Mouse (Mus musculus): Measurements from ENCODE around the gene Tspan11. TPM values are rescaled to one million over a fixed set of nuclear protein-coding genes. Genes with fewer than 3 reads are reported as not detected.

Gene Tspan11
- total and polyA plus RNA-seq, 3 experiments, result not detected

DNA sequence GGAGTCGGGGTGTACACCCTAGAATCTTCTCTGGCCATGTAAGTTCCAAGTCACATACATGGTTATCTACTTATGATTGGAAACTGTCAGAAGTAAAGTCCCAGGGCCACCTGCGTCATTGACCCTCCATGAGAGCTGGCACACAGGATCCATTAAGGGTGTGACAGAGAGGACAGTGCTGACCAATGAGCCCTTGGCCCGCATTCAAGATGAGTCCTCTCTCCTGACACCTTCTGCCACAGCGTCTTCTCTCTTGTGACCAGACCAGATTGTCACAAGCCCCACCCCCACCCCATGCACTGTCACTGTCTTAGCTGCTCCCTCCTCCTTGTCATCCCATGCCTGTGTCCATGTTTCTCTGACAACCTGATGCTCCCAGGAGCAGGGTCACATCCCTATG, 115.3 kb downstream of the Tspan11 start:
- Histone ChIP-seq H3K27me3 (replicated peaks) (peaks cover 99% of the 10 kb centered on the region), H3K4me3 (replicated peaks in 1 of 3; ENCODE audit: low read depth in 2 of 3, low read length in 2 of 3, poor library complexity in 1 of 3) (no peak overlapping the region), H3K4me1 (ENCODE audit: control insufficient read depth in 1 of 2, insufficient read depth in 2 of 2) (no peaks in the 10 kb centered on the region), H3K27ac (ENCODE audit: insufficient read depth, low read depth) (no peak overlapping the region), H3K4me2 (ENCODE audit: insufficient read depth, low read depth, poor library complexity, severe bottlenecking) (no peak overlapping the region), H3K79me2 (replicated peaks; ENCODE audit: control insufficient read depth, extremely low read depth, insufficient read depth, poor library complexity, severe bottlenecking) (no peaks in the 10 kb centered on the region), H3K9ac (ENCODE audit: insufficient read depth, low read depth) (no peak overlapping the region), H3K36me3 (replicated peaks in 1 of 2; ENCODE audit: control insufficient read depth in 1 of 2, insufficient read depth in 1 of 2, low read length in 1 of 2) (no peaks in the 10 kb centered on the region), H3K9me3 (replicated peaks; ENCODE audit: low read length) (no peaks in the 10 kb centered on the region)
- dilution Hi-C loops (cut with MboI; ENCODE audit: extremely low pct_ligation_motif_present, extremely low pct_unique_long_range_greater_than_20kb, low sequenced_read_pairs) (no loop called here), in situ Hi-C loops (cut with MboI; ENCODE audit: low pct_ligation_motif_present, low pct_unique_long_range_greater_than_20kb, low sequenced_read_pairs) (no loop called here)
- no peak for DNase-seq (ENCODE audit: extremely low read depth)
- no peak for TF ChIP-seq POLR2AphosphoS2 (IDR thresholded peaks at IDR 0.05; ENCODE audit: low read depth, low read length)
- TF ChIP-seq EP300 (IDR thresholded peaks at IDR 0.05; ENCODE audit: low read length), result no peak
- TF ChIP-seq RCOR1 (conservative IDR thresholded peaks at IDR 0.05; ENCODE audit: low read depth, low read length), result no peak
- no peak for TF ChIP-seq JUN (IDR thresholded peaks at IDR 0.05; ENCODE audit: insufficient read depth, low read depth, low read length)
- TF ChIP-seq TBP (conservative IDR thresholded peaks at IDR 0.05; ENCODE audit: low read depth, low read length), result no peak
- no peak for TF ChIP-seq UBTF (IDR thresholded peaks at IDR 0.05; ENCODE audit: low read depth, low read length)
- TF ChIP-seq KAT2A (IDR thresholded peaks at IDR 0.05; ENCODE audit: insufficient replicate concordance, low read length), result no peak
- no peak for TF ChIP-seq TCF12 (IDR thresholded peaks at IDR 0.05; ENCODE audit: low read depth, low read length)
- no peak for TF ChIP-seq IRF4 (IDR thresholded peaks at IDR 0.05; ENCODE audit: low read depth, low read length)

DNA sequence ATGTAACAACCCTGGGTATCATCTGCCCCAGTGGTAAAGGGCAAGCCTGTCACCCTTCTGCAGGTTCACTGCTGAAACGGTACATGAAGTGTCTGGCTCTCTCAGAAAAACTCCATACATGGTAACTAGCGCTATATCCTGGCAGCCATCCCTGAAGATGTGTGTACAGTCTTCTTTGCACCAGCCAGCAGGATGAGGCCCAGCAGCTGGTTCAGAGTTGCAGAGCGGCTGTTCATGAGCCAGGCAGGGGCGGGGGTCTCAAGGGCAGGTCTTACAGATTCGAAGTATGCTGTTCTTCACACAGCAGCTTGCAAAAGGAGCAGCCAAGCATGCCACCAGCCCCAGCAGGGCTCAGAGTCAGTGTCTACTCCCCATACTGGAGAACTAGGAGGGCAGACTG, 116.2 kb downstream of the Tspan11 start:
- Histone ChIP-seq H3K4me1 (ENCODE audit: control insufficient read depth in 1 of 2, insufficient read depth in 2 of 2) (no peaks in the 10 kb centered on the region), H3K9me3 (replicated peaks; ENCODE audit: low read length) (no peaks in the 10 kb centered on the region), H3K9ac (ENCODE audit: insufficient read depth, low read depth) (no peak overlapping the region), H3K27ac (ENCODE audit: insufficient read depth, low read depth) (no peak overlapping the region), H3K36me3 (replicated peaks in 1 of 2; ENCODE audit: control insufficient read depth in 1 of 2, insufficient read depth in 1 of 2, low read length in 1 of 2) (no peaks in the 10 kb centered on the region), H3K79me2 (replicated peaks; ENCODE audit: control insufficient read depth, extremely low read depth, insufficient read depth, poor library complexity, severe bottlenecking) (no peaks in the 10 kb centered on the region), H3K4me2 (ENCODE audit: insufficient read depth, low read depth, poor library complexity, severe bottlenecking) (no peak overlapping the region), H3K27me3 (replicated peaks) (peaks cover 99% of the 10 kb centered on the region), H3K4me3 (replicated peaks in 1 of 3; ENCODE audit: low read depth in 2 of 3, low read length in 2 of 3, poor library complexity in 1 of 3) (no peak overlapping the region)
- TF ChIP-seq TBP (conservative IDR thresholded peaks at IDR 0.05; ENCODE audit: low read depth, low read length) (no peak), KAT2A (IDR thresholded peaks at IDR 0.05; ENCODE audit: insufficient replicate concordance, low read length) (no peak), TCF12 (IDR thresholded peaks at IDR 0.05; ENCODE audit: low read depth, low read length) (no peak), MAZ (IDR thresholded peaks at IDR 0.05; ENCODE audit: low read depth, low read length) (no peak), ETS1 (conservative IDR thresholded peaks at IDR 0.05; ENCODE audit: low read depth, low read length) (no peak), CTCF (conservative IDR thresholded peaks at IDR 0.05 in 1 of 2, IDR thresholded peaks at IDR 0.05 in 1 of 2; ENCODE audit: low read depth in 2 of 2, low read length in 2 of 2) (no peak), RCOR1 (conservative IDR thresholded peaks at IDR 0.05; ENCODE audit: low read depth, low read length) (no peak), SIN3A (IDR thresholded peaks at IDR 0.05; ENCODE audit: low read length) (no peak), ZC3H11A (IDR thresholded peaks at IDR 0.05; ENCODE audit: low read depth, low read length) (no peak), POLR2A (IDR thresholded peaks at IDR 0.05; ENCODE audit: low read depth, low read length) (no peak), RAD21 (IDR thresholded peaks at IDR 0.05; ENCODE audit: low read depth, low read length) (no peak), USF2 (conservative IDR thresholded peaks at IDR 0.05; ENCODE audit: low read depth, low read length) (no peak), JUND (conservative IDR thresholded peaks at IDR 0.05; ENCODE audit: low read depth, low read length) (no peak), HCFC1 (IDR thresholded peaks at IDR 0.05; ENCODE audit: low read depth, low read length) (no peak), MEF2A (IDR thresholded peaks at IDR 0.05; ENCODE audit: borderline replicate concordance, low read depth, low read length) (no peak), BHLHE40 (IDR thresholded peaks at IDR 0.05; ENCODE audit: low read depth, low read length) (no peak), USF1 (IDR thresholded peaks at IDR 0.05; ENCODE audit: low read depth, low read length) (no peak), PAX5 (IDR thresholded peaks at IDR 0.05; ENCODE audit: low read length) (no peak)
- in situ Hi-C loops (cut with MboI; ENCODE audit: low pct_ligation_motif_present, low pct_unique_long_range_greater_than_20kb, low sequenced_read_pairs) (no loop called here), dilution Hi-C loops (cut with MboI; ENCODE audit: extremely low pct_ligation_motif_present, extremely low pct_unique_long_range_greater_than_20kb, low sequenced_read_pairs) (no loop called here)
- DNase-seq (ENCODE audit: extremely low read depth), result no peak

Other genes with a start within 250 kb of the Tspan11 start
- not detected in 2 replicates for gene Prmt8, start 118.1 kb upstream of the Tspan11 start, total RNA-seq (2012; rRNA removed)
- gene Prmt8, start 118.1 kb upstream of the Tspan11 start, total RNA-seq (2014; rRNA removed), result not detected in 2 replicates
- not detected in 2 replicates for gene Prmt8, start 118.1 kb upstream of the Tspan11 start, polyA plus RNA-seq (2012; ENCODE audit: insufficient read length, low read depth)

Measured in CH12.LX (cell line).